26 mouse cellular contexts compared by ENCODE assay signal in genomic region chr3:116986451-116986850, GRCm38 (mm10). TPM values are rescaled to one million over a fixed set of nuclear protein-coding genes. Genes with fewer than 3 reads are reported as not detected.
A peak's percentile ranks its signal among the peaks of the same experiment; 100 is the strongest.
DNase-seq lines count a peak whose midpoint lies in the region; ATAC-seq and TF ChIP-seq lines count a peak whose summit lies in the region.
"Had no signal": no experiment of that assay in that cellular context is flagged by ENCODE, and none has a peak within 500 bp of the region (broad histone marks: within the 10 kb centered on the region; RNA-seq: fewer than 3 reads in every experiment).

No protein-coding gene starts in this region.

- H3K9ac ChIP-seq in forebrain, embryonic 16.5 days (replicated peaks; ENCODE audit: low read depth, low read length), result no peak overlapping the region
- no peak overlapping the region for H3K9ac ChIP-seq in forebrain, embryonic 12.5 days
- H3K9ac ChIP-seq in MEL (ENCODE audit: control insufficient read depth, low read depth, low read length, poor library complexity, severe bottlenecking), result peak overlapping the region; percentile 55
- H3K9ac ChIP-seq: heart, embryonic 15.5 days; hindbrain, embryonic 14.5 days; intestine, embryonic 15.5 days had no signal

- H3K36me3 ChIP-seq in forebrain, embryonic 16.5 days (ENCODE audit: control insufficient read depth, insufficient read depth), result no peaks in the 10 kb centered on the region
- no peaks in the 10 kb centered on the region for H3K36me3 ChIP-seq in forebrain, embryonic 12.5 days (replicated peaks)
- peaks cover 0 to 4% of the 10 kb centered on the region in 2 experiments; a peak in 2 of 4 replicates for H3K36me3 ChIP-seq in MEL (ENCODE audit: control insufficient read depth in 1 of 2, insufficient read depth in 2 of 2, low read length in 2 of 2)
- H3K36me3 ChIP-seq: embryonic facial prominence, embryonic 10.5 days; heart, embryonic 15.5 days; hindbrain, embryonic 10.5 days; intestine, embryonic 15.5 days had no signal

- DNase-seq in layer of hippocampus, adult 2 months (ENCODE audit: low spot score in 2 of 2), result no peak
- DNase-seq in layer of hippocampus, adult 9-10 months (ENCODE audit: low spot score), result no peak
- peak; percentile 75 for DNase-seq in MEL (ENCODE audit: low read depth, low spot score)
- no peak for DNase-seq in ovary, postnatal 14 days (ENCODE audit: low spot score)
- DNase-seq: adrenal gland, postnatal 10 days; cerebellum, adult 11-12 months; cerebellum, adult 9-10 months; cerebellum, postnatal 25 days; gastrocnemius, postnatal 10 days; heart, adult 18-20 months; kidney, adult 18-20 months had no signal

- H3K27me3 ChIP-seq in forebrain, embryonic 16.5 days (replicated peaks; ENCODE audit: control insufficient read depth, insufficient read depth, low read length), result no peaks in the 10 kb centered on the region
- no peaks in the 10 kb centered on the region for H3K27me3 ChIP-seq in forebrain, embryonic 12.5 days
- no peaks in the 10 kb centered on the region for H3K27me3 ChIP-seq in MEL (ENCODE audit: control insufficient read depth in 1 of 2, insufficient read depth in 2 of 2, low read length in 2 of 2)
- H3K27me3 ChIP-seq: heart, embryonic 15.5 days; intestine, embryonic 15.5 days had no signal

- no peak overlapping the region for H3K4me3 ChIP-seq in forebrain, embryonic 16.5 days (replicated peaks; ENCODE audit: low read length)
- H3K4me3 ChIP-seq in forebrain, embryonic 12.5 days (replicated peaks), result no peak overlapping the region
- no peak overlapping the region for H3K4me3 ChIP-seq in layer of hippocampus, adult 2 months
- H3K4me3 ChIP-seq in MEL (ENCODE audit: control insufficient read depth in 1 of 2, insufficient read depth in 1 of 2, low read depth in 2 of 2, low read length in 2 of 2), result peak overlapping the region; percentile 49 to 82
- H3K4me3 ChIP-seq in brown adipose tissue, adult 24 weeks (ENCODE audit: insufficient read depth, low read depth, low read length), result no peak overlapping the region
- H3K4me3 ChIP-seq: embryonic facial prominence, embryonic 10.5 days; heart, embryonic 15.5 days; hindbrain, embryonic 10.5 days; intestine, embryonic 15.5 days had no signal

- ATAC-seq in forebrain, embryonic 16.5 days, result no peak
- ATAC-seq in forebrain, embryonic 12.5 days (ENCODE audit: low FRiP score), result no peak
- ATAC-seq: intestine, embryonic 15.5 days had no signal

- H3K27ac ChIP-seq in forebrain, embryonic 16.5 days (ENCODE audit: low read length), result peak overlapping the region; percentile 84
- H3K27ac ChIP-seq in forebrain, embryonic 12.5 days, result no peak overlapping the region
- peak overlapping the region; percentile 76; the same call in 1 of the 2 replicates for H3K27ac ChIP-seq in layer of hippocampus, adult 2 months
- peak overlapping the region; percentile 79 for H3K27ac ChIP-seq in MEL (ENCODE audit: control insufficient read depth, low read depth, low read length)
- peak overlapping the region; percentile 52 for H3K27ac ChIP-seq in brown adipose tissue, adult 24 weeks (replicated peaks; ENCODE audit: low read depth, low read length)
- H3K27ac ChIP-seq: embryonic facial prominence, embryonic 10.5 days; heart, embryonic 15.5 days; hindbrain, embryonic 10.5 days; hindbrain, embryonic 14.5 days; intestine, embryonic 15.5 days had no signal

- TF ChIP-seq CTCF in layer of hippocampus, adult 2 months (conservative IDR thresholded peaks at IDR 0.05), result no peak
- TF ChIP-seq CTCF in MEL (IDR thresholded peaks at IDR 0.05 in 2 of 3, conservative IDR thresholded peaks at IDR 0.05 in 1 of 3; ENCODE audit: control insufficient read depth in 1 of 3, insufficient read depth in 1 of 3, low read depth in 2 of 3, low read length in 3 of 3, poor library complexity in 1 of 3, severe bottlenecking in 1 of 3), result no peak

- TF ChIP-seq POLR2A in MEL (IDR thresholded peaks at IDR 0.05; ENCODE audit: control insufficient read depth in 1 of 2, insufficient read depth in 1 of 2, low read depth in 1 of 2, low read length in 2 of 2, poor library complexity in 1 of 2), result peak in 1 of 2 experiments; percentile 40; a peak in 1 of 4 replicates

- no peak overlapping the region for H3K4me2 ChIP-seq in forebrain, embryonic 16.5 days (ENCODE audit: low read length)
- H3K4me2 ChIP-seq in forebrain, embryonic 12.5 days, result no peak overlapping the region
- H3K4me2 ChIP-seq: heart, embryonic 11.5 days; heart, embryonic 15.5 days; hindbrain, embryonic 14.5 days; intestine, embryonic 15.5 days had no signal

- no peaks in the 10 kb centered on the region for H3K79me2 ChIP-seq in MEL (ENCODE audit: control insufficient read depth, insufficient read depth, low read length, poor library complexity)

- no peak for TF ChIP-seq EP300 in MEL (IDR thresholded peaks at IDR 0.05; ENCODE audit: low read depth in 1 of 2, low read length in 2 of 2)

- H3K4me1 ChIP-seq in forebrain, embryonic 16.5 days (replicated peaks; ENCODE audit: control insufficient read depth, insufficient read depth, low read length), result peaks cover 13% of the 10 kb centered on the region
- H3K4me1 ChIP-seq in forebrain, embryonic 12.5 days, result peaks cover 26% of the 10 kb centered on the region
- peaks cover 0 to 4% of the 10 kb centered on the region in 2 experiments; a peak in 1 of 4 replicates for H3K4me1 ChIP-seq in MEL (ENCODE audit: control insufficient read depth in 1 of 2, insufficient read depth in 2 of 2, low read length in 2 of 2)
- H3K4me1 ChIP-seq in brown adipose tissue, adult 24 weeks (ENCODE audit: control insufficient read depth, insufficient read depth, insufficient read length, low read length), result peaks cover 4% of the 10 kb centered on the region
- H3K4me1 ChIP-seq: embryonic facial prominence, embryonic 10.5 days; heart, embryonic 15.5 days; hindbrain, embryonic 10.5 days; intestine, embryonic 15.5 days had no signal

- WGBS in forebrain, embryonic 16.5 days, result 64% methylated on average over 2 of the region's 2 CpGs
- WGBS in forebrain, embryonic 12.5 days, result 66% methylated on average over 2 of the region's 2 CpGs

- TF ChIP-seq RAD21 in MEL (IDR thresholded peaks at IDR 0.05; ENCODE audit: low read depth, low read length), result no peak

- H3K9me3 ChIP-seq in forebrain, embryonic 16.5 days (ENCODE audit: control insufficient read depth, low read length), result no peaks in the 10 kb centered on the region
- H3K9me3 ChIP-seq in forebrain, embryonic 12.5 days, result no peaks in the 10 kb centered on the region
- H3K9me3 ChIP-seq in MEL (replicated peaks; ENCODE audit: insufficient read depth, low read length), result no peaks in the 10 kb centered on the region
- H3K9me3 ChIP-seq: embryonic facial prominence, embryonic 10.5 days; heart, embryonic 15.5 days; hindbrain, embryonic 10.5 days; intestine, embryonic 15.5 days had no signal

TF ChIP-seq in MEL, 35 proteins besides CTCF, POLR2A, EP300 and RAD21:
- TF ChIP-seq NRF1 (IDR thresholded peaks at IDR 0.05; ENCODE audit: insufficient read depth, low read depth, low read length, poor library complexity, severe bottlenecking) (no peak), MEF2A (IDR thresholded peaks at IDR 0.05; ENCODE audit: extremely low read depth, insufficient replicate concordance, low read depth, low read length, poor library complexity, severe bottlenecking) (0 out of 2 replicates have a peak, but pooled peaks have one; percentile 32), ETS1 (IDR thresholded peaks at IDR 0.05; ENCODE audit: low read depth, low read length) (0 out of 2 replicates have a peak, but pooled peaks have one; percentile 19), TBP (IDR thresholded peaks at IDR 0.05; ENCODE audit: low read depth, low read length) (peak; percentile 44; the same call in 1 of the 2 replicates), BHLHE40 (IDR thresholded peaks at IDR 0.05; ENCODE audit: borderline replicate concordance, low read depth, low read length) (no peak), HCFC1 (IDR thresholded peaks at IDR 0.05; ENCODE audit: low read depth, low read length) (no peak), ZNF384 (IDR thresholded peaks at IDR 0.05; ENCODE audit: low read depth, low read length) (no peak), SIN3A (IDR thresholded peaks at IDR 0.05; ENCODE audit: low read length) (peak; percentile 68), TCF12 (IDR thresholded peaks at IDR 0.05; ENCODE audit: low read depth, low read length) (0 out of 2 replicates have a peak, but pooled peaks have one; percentile 2), MAZ (IDR thresholded peaks at IDR 0.05; ENCODE audit: low read depth, low read length) (no peak)
TF ChIP-seq in MEL: peak in this region for 5.

RNA-seq across cellular contexts. Expression of gene Palmd, which starts 17.7 kb away (rescaled TPM):
- 19.7 and 22.9 TPM in 2 replicates for polyA plus RNA-seq in forebrain, embryonic 16.5 days (2015; fragmentation: Nextera tagmentation; extraction: Ambion mirVana)
- polyA plus RNA-seq in forebrain, embryonic 12.5 days (2016; fragmentation: Nextera tagmentation; extraction: Ambion mirVana), result 7.0 and 7.4 TPM in 2 replicates
- 10 to 100 TPM; 30.2 TPM for total RNA-seq in layer of hippocampus, adult 2 months (2021)
- not detected in 2 replicates for total RNA-seq in MEL (2012; rRNA removed)
- under 1 TPM in 1 of 2 experiments, not detected in 1; 0.08 TPM for polyA plus RNA-seq in MEL (2012; ENCODE audit: insufficient read depth in 1 of 2, insufficient read length in 2 of 2, low read depth in 1 of 2, low replicate concordance in 2 of 2, missing spikeins in 1 of 2)
- polyA plus RNA-seq in brown adipose tissue, adult 24 weeks (2012; ENCODE audit: insufficient read depth, insufficient read length, missing spikeins), result 132 and 150 TPM in 2 replicates

RNA-seq across cellular contexts. Expression of gene 4930455H04Rik, which starts 18.4 kb away (rescaled TPM):
- polyA plus RNA-seq in forebrain, embryonic 16.5 days (2015; fragmentation: Nextera tagmentation; extraction: Ambion mirVana), result not detected in 2 replicates
- not detected in 2 replicates for polyA plus RNA-seq in forebrain, embryonic 12.5 days (2016; fragmentation: Nextera tagmentation; extraction: Ambion mirVana)
- not detected for total RNA-seq in layer of hippocampus, adult 2 months (2021)
- total RNA-seq in MEL (2012; rRNA removed), result not detected in 2 replicates
- polyA plus RNA-seq in MEL (2012; ENCODE audit: insufficient read depth in 1 of 2, insufficient read length in 2 of 2, low read depth in 1 of 2, low replicate concordance in 2 of 2, missing spikeins in 1 of 2), result not detected
- polyA plus RNA-seq in brown adipose tissue, adult 24 weeks (2012; ENCODE audit: insufficient read depth, insufficient read length, missing spikeins), result not detected in 2 replicates
- total RNA-seq: adrenal gland, postnatal 4 days; ES-E14; gastrocnemius, postnatal 4 days; heart, postnatal 25 days had no signal
- polyA plus RNA-seq: brain, embryonic 14.5 days; embryonic facial prominence, embryonic 10.5 days; embryonic facial prominence, embryonic 14.5 days; heart, embryonic 11.5 days; heart, embryonic 15.5 days; hindbrain, embryonic 10.5 days; hindbrain, embryonic 14.5 days; intestine, embryonic 15.5 days had no signal

Comparison
In these comparisons a context has a peak if more than half of its experiments do, and no peak if none do; other contexts are left out.
1. H3K4me3 ChIP-seq: peak in MEL (2 of 2); none in forebrain, embryonic 16.5 days (single experiment), forebrain, embryonic 12.5 days (single experiment), layer of hippocampus, adult 2 months (single experiment) and brown adipose tissue, adult 24 weeks (single experiment).